Mouse (Mus musculus) lung, embryonic 15.5 days (tissue): ENCODE measurements around the gene Gm21488. TPM values are rescaled to one million over a fixed set of nuclear protein-coding genes. Genes with fewer than 3 reads are reported as not detected.
"Not testable (repeated sequence)": the region's sequence is repeated elsewhere in the genome, so short reads cannot be mapped to it uniquely, and the experiment has no call there.

Experiments used
- ATAC-seq: fragments of 200-750 bp; cut with Nextera tagmentation; 2 replicates; pipeline ENCODE4 v1.8.0; 2017; ENCODE audit warnings: moderate number of reproducible peaks, borderline replicate concordance; ENCODE audit not compliant: low FRiP score, low TSS enrichment; ENCODE audit errors: extremely low read depth
- H3K27ac ChIP-seq: fragments of 300-500 bp; sonication (generic); 2 replicates; pipeline ENCODE4 v1.5.1; 2015; ENCODE audit warnings: moderate library complexity, mild to moderate bottlenecking, inconsistent platforms
- H3K27me3 ChIP-seq: fragments of 300-500 bp; sonication (generic); 2 replicates; pipeline ENCODE4 v1.6.1; 2015; ENCODE audit warnings: inconsistent platforms
- H3K36me3 ChIP-seq: fragments of 300-500 bp; sonication (generic); 2 replicates; pipeline ENCODE4 v1.6.1; 2015; ENCODE audit warnings: inconsistent platforms
- H3K4me1 ChIP-seq: fragments of 300-500 bp; sonication (generic); 2 replicates; pipeline ENCODE4 v1.6.1; 2015; ENCODE audit warnings: inconsistent platforms
- H3K4me2 ChIP-seq: fragments of 300-500 bp; sonication (generic); 2 replicates; pipeline ENCODE4 v1.6.1; 2015; ENCODE audit warnings: inconsistent platforms, mild to moderate bottlenecking, moderate library complexity
- H3K4me3 ChIP-seq: fragments of 300-500 bp; sonication (generic); 2 replicates; pipeline ENCODE4 v1.5.1; 2015; ENCODE audit warnings: mild to moderate bottlenecking, inconsistent platforms
- H3K9ac ChIP-seq: fragments of 300-500 bp; sonication (generic); 2 replicates; pipeline ENCODE4 v1.6.1; 2015; ENCODE audit warnings: inconsistent platforms
- H3K9me3 ChIP-seq: fragments of 300-500 bp; sonication (generic); 2 replicates; pipeline ENCODE4 v1.6.1; 2016; ENCODE audit warnings: inconsistent platforms
- WGBS: fragments of 180-500 bp; shearing (Covaris S2); methylation state at CpG from one replicate; pipeline ENCODE4 v1.1.7; 2015; 5-methylcytosine and 5-hydroxymethylcytosine counted together
- polyA plus RNA-seq: library from polyadenylated mRNA; unstranded; fragments of >200 nt; fragmentation: Nextera tagmentation; extraction: Ambion mirVana; gene quantifications from 2 replicates; pipeline ENCODE4 v1.2.1, GENCODE M21; 2015

Gm21488 gene
- polyA plus RNA-seq, result not detected in 2 replicates

- H3K27me3 ChIP-seq, H3K9me3 ChIP-seq, H3K36me3 ChIP-seq, H3K4me1 ChIP-seq, ATAC-seq, H3K9ac ChIP-seq, H3K27ac ChIP-seq, H3K4me3 ChIP-seq, H3K4me2 ChIP-seq: not testable (repeated sequence)
- WGBS, result no CpG with 5 or more reads among the region's 5 CpGs
These were observed at the start of gene Gm21488 for GRCm38 (mm10) chrY:27521820-27522219. Gene Gm21488 (minus strand): TSS chrY:27521920.
